Mouse (Mus musculus) mammary gland, adult 2 months (tissue): Measurements from ENCODE around the gene Myl6. TPM values are rescaled to one million over a fixed set of nuclear protein-coding genes. Genes with fewer than 3 reads are reported as not detected.

Experiments used
- polyA plus RNA-seq: library from polyadenylated mRNA; depleted of rRNA; stranded (reverse); fragments of >200 nt; gene quantifications from 2 replicates; pipeline ENCODE4 v1.2.3, GENCODE M21; 2012; ENCODE audit warnings: low replicate concordance; rRNA removed

Gene Myl6
- 431 and 667 TPM in 2 replicates for polyA plus RNA-seq

DNA sequence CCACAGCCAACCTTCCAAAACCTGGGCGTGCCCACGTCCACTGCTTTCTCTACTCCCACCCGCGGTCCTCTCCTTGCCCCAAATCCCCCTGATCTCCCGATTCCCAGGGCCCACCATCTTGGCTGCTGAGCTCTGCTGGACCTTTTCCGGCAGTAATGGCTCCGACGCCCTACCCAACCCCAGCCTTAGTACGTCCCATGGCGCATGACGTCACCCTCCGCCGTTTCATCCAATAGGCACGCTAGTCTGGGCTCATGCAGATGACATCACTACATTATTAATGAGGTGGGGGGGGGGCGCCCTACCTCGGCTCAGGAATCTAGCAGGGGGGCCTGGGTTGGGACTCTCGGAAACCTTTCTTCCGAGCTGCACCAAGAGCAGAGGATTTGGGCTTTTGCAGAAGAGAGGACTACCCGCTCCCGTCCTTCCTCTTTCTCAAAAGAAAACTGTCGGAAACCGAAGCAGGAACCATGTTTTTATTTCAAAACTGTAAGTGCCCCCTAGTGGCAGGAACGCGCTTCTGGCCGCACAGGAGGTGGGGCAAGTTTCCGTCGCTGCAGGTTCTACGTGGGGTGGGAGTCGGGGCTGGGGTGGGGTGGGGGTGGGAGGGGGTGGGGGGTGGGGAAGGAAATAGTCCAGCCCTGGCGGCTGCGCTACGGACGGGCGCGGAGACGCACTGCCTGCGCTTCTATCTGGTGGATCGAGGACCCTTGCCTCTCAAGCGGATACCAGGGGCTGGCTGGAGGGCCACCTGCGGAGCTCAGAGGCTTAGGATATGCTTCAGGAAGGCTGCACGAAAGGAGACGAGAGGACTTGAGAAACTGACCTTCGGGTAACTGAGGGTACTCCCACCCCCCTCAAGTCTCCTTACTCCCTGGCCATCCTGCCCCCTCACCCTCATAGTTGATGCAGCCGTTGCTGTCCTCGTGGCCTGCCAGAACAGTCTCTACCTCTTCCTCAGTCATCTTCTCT lies at the start of gene Myl6:
Gene Myl6 (minus strand): TSS at position 451 of the 972 bp plus-strand sequence.

DNA sequence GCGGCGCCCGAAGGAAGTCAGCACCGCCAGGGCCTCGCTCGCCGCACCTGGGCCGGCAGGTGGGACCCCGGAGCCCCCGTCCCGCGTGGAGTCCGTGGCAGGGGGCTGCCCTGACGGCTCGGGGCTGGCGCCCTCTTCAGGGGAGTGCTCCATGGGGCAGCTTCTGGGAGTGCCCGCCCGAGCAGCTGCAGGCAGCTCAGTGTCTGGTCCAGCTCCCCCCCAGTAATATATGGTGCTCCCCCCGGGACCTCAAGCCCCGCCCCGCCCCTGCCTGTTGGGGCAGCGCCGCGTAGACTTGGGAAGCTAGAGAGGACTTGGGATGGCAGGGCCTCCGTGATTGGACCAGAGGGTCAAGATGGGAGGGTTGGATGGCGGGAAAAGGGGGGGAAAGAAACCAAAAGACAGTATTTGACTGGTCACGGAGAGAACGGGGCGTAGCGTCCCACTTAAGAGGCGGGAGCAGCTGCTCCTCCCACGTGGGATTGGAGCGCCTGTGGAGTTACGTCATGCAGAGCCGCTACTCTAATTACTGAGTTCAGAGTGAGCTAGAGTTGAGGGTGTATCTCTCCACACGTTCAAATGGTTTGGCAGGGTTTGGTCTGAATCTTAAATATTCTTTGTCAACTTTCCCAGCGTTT lies 31.8 kb upstream of the Myl6 start, which contains the start of gene Esyt1:
Gene Esyt1 (minus strand): TSS at position 201 of the 638 bp plus-strand sequence.

GRCm38 (mm10) chr10:128498590-128498989 lies 4.6 kb upstream of the Myl6 start, which contains the start of gene Myl6b:
Myl6b (minus strand) TSS chr10:128498685.

GRCm38 (mm10) chr10:128458719-128459408 lies 35.1 kb downstream of the Myl6 start, which contains the start of gene Smarcc2:
Smarcc2 (plus strand) TSS chr10:128459248.

Other genes starting within 250 kb of the Myl6 start
- gene Apon, start 240.0 kb downstream of the Myl6 start, polyA plus RNA-seq: 0.09 and 1.4 TPM in 2 replicates
- gene Apof, start 225.5 kb downstream of the Myl6 start, polyA plus RNA-seq: 1.9 and 6.8 TPM in 2 replicates
- gene Stat2, start 223.6 kb downstream of the Myl6 start, polyA plus RNA-seq: 39.6 and 43.4 TPM in 2 replicates
- gene Il23a, start 195.4 kb downstream of the Myl6 start, polyA plus RNA-seq: 0.07 and 0.09 TPM in 2 replicates
- 23.6 and 33.0 TPM in 2 replicates for gene Pan2, start 190.8 kb downstream of the Myl6 start, polyA plus RNA-seq
- 32.3 and 61.4 TPM in 2 replicates for gene Cnpy2, start 171.7 kb downstream of the Myl6 start, polyA plus RNA-seq
- gene Cs, start 156.4 kb downstream of the Myl6 start, polyA plus RNA-seq: 312 and 728 TPM in 2 replicates
- gene Coq10a, start 125.1 kb downstream of the Myl6 start, polyA plus RNA-seq: 41.6 and 171 TPM in 2 replicates
- gene Ankrd52, start 117.0 kb downstream of the Myl6 start, polyA plus RNA-seq: 35.8 and 39.3 TPM in 2 replicates
- gene Slc39a5, start 92.9 kb downstream of the Myl6 start, polyA plus RNA-seq: not detected in 2 replicates
- 27.6 and 30.5 TPM in 2 replicates for gene Nabp2, start 82.7 kb downstream of the Myl6 start, polyA plus RNA-seq
- gene Rnf41, start 82.5 kb downstream of the Myl6 start, polyA plus RNA-seq: 25.5 and 28.2 TPM in 2 replicates
- gene Smarcc2, start 34.9 kb downstream of the Myl6 start, polyA plus RNA-seq: 114 and 152 TPM in 2 replicates
- 6.0 and 6.7 TPM in 2 replicates for gene Myl6b, start 4.5 kb upstream of the Myl6 start, polyA plus RNA-seq
- gene Esyt1, start 31.7 kb upstream of the Myl6 start, polyA plus RNA-seq: 153 and 220 TPM in 2 replicates
- gene Zc3h10, start 53.6 kb upstream of the Myl6 start, polyA plus RNA-seq: 11.5 and 20.7 TPM in 2 replicates
- 1,017 and 1,401 TPM in 2 replicates for gene Rpl41, start 55.2 kb upstream of the Myl6 start, polyA plus RNA-seq
- 13.1 and 25.5 TPM in 2 replicates for gene Pa2g4, start 71.8 kb upstream of the Myl6 start, polyA plus RNA-seq
- gene Erbb3, start 95.5 kb upstream of the Myl6 start, polyA plus RNA-seq: 18.4 and 23.2 TPM in 2 replicates
- 680 and 886 TPM in 2 replicates for gene Rps26, start 132.6 kb upstream of the Myl6 start, polyA plus RNA-seq
- 3.6 and 4.9 TPM in 2 replicates for gene Ikzf4, start 151.8 kb upstream of the Myl6 start, polyA plus RNA-seq
- gene Suox, start 179.9 kb upstream of the Myl6 start, polyA plus RNA-seq: 15.0 and 36.9 TPM in 2 replicates
- 65.8 and 127 TPM in 2 replicates for gene Rab5b, start 202.1 kb upstream of the Myl6 start, polyA plus RNA-seq
- 1.0 and 2.3 TPM in 2 replicates for gene Pmel, start 210.1 kb upstream of the Myl6 start, polyA plus RNA-seq
- 18.0 and 31.1 TPM in 2 replicates for gene Cdk2, start 210.9 kb upstream of the Myl6 start, polyA plus RNA-seq